Mouse (Mus musculus): ENCODE data around the gene Hip1. TPM values are rescaled to one million over a fixed set of nuclear protein-coding genes. Genes with fewer than 3 reads are reported as not detected.
A peak's percentile ranks its signal among the peaks of the same experiment; 100 is the strongest.

Gene Hip1
- polyA plus RNA-seq, 1 experiment from 2014 or later: 33.7 TPM

GRCm38 (mm10) chr5:135357556-135357955 is 187.4 kb downstream of the Hip1 start:
- H3K27me3 ChIP-seq: peaks cover 14% of the 10 kb centered on the region
- no peaks in the 10 kb centered on the region for H3K9me3 ChIP-seq
- no peaks in the 10 kb centered on the region for H3K36me3 ChIP-seq
- H3K4me3 ChIP-seq: no peak overlapping the region
- ATAC-seq (ENCODE audit: borderline replicate concordance, extremely low read depth, low FRiP score, low TSS enrichment): peak; percentile 75; the same call in 1 of the 2 replicates
- 82% methylated on average over 2 of the region's 2 CpGs for WGBS
- H3K9ac ChIP-seq: no peak overlapping the region
- H3K4me1 ChIP-seq: no peaks in the 10 kb centered on the region
- H3K4me2 ChIP-seq: no peak overlapping the region
- H3K27ac ChIP-seq: no peak overlapping the region

Small RNA genes within 50 kb of the gene (microRNA-seq; reads per million reads assigned to microRNA genes)
- gene Mir7033: 0.56 reads per million

Other genes starting within 250 kb of the Hip1 start
- not detected in 2 replicates for gene Fkbp6, start 195.1 kb downstream of the Hip1 start, polyA plus RNA-seq (2015; fragmentation: Nextera tagmentation; extraction: Ambion mirVana)
- gene Trim50, start 191.8 kb downstream of the Hip1 start, polyA plus RNA-seq (2015; fragmentation: Nextera tagmentation; extraction: Ambion mirVana): not detected in 2 replicates
- 34.8 and 37.5 TPM in 2 replicates for gene Nsun5, start 175.2 kb downstream of the Hip1 start, polyA plus RNA-seq (2015; fragmentation: Nextera tagmentation; extraction: Ambion mirVana)
- gene Pom121, start 150.6 kb downstream of the Hip1 start, polyA plus RNA-seq (2015; fragmentation: Nextera tagmentation; extraction: Ambion mirVana): 12.4 and 12.8 TPM in 2 replicates
- gene Ccl26, start 18.4 kb upstream of the Hip1 start, polyA plus RNA-seq (2015; fragmentation: Nextera tagmentation; extraction: Ambion mirVana): not detected in 2 replicates
- gene Ccl24, start 27.9 kb upstream of the Hip1 start, polyA plus RNA-seq (2015; fragmentation: Nextera tagmentation; extraction: Ambion mirVana): 1.9 and 4.0 TPM in 2 replicates
- 33.8 and 42.7 TPM in 2 replicates for gene Rhbdd2, start 87.5 kb upstream of the Hip1 start, polyA plus RNA-seq (2015; fragmentation: Nextera tagmentation; extraction: Ambion mirVana)
- gene Por, start 124.9 kb upstream of the Hip1 start, polyA plus RNA-seq (2015; fragmentation: Nextera tagmentation; extraction: Ambion mirVana): 64.5 and 67.8 TPM in 2 replicates
- gene Tmem120a, start 199.3 kb upstream of the Hip1 start, polyA plus RNA-seq (2015; fragmentation: Nextera tagmentation; extraction: Ambion mirVana): 37.7 and 38.3 TPM in 2 replicates
- 0.24 and 0.57 TPM in 2 replicates for gene Styxl1, start 233.3 kb upstream of the Hip1 start, polyA plus RNA-seq (2015; fragmentation: Nextera tagmentation; extraction: Ambion mirVana)
- 452 and 462 TPM in 2 replicates for gene Mdh2, start 233.4 kb upstream of the Hip1 start, polyA plus RNA-seq (2015; fragmentation: Nextera tagmentation; extraction: Ambion mirVana)

Measured in lung, embryonic 15.5 days (tissue).